Mouse (Mus musculus) neural tube, embryonic 12.5 days (tissue): ENCODE results near the gene Alox5ap. TPM values are rescaled to one million over a fixed set of nuclear protein-coding genes. Genes with fewer than 3 reads are reported as not detected.

Experiments
- ATAC-seq: fragments of 200-750 bp; cut with Nextera tagmentation; 2 replicates; pipeline ENCODE4 v1.8.0; 2017; ENCODE audit warnings: low read depth, mild to moderate bottlenecking, moderate TSS enrichment, moderate library complexity; ENCODE audit not compliant: low FRiP score
- H3K27ac ChIP-seq: fragments of 300-500 bp; sonication (generic); 2 replicates; pipeline ENCODE4 v1.5.1; 2016
- H3K27me3 ChIP-seq: fragments of 300-500 bp; sonication (generic); replicated peaks from 2 replicates; pipeline ENCODE4 v1.6.1; 2016; ENCODE audit warnings: mild to moderate bottlenecking
- H3K36me3 ChIP-seq: fragments of 300-500 bp; sonication (generic); 2 replicates; pipeline ENCODE4 v1.6.1; 2016; ENCODE audit warnings: mild to moderate bottlenecking
- H3K4me1 ChIP-seq: fragments of 300-500 bp; sonication (generic); 2 replicates; pipeline ENCODE4 v1.6.1; 2016
- H3K4me2 ChIP-seq: fragments of 300-500 bp; sonication (generic); replicated peaks from 2 replicates; pipeline ENCODE4 v1.6.1; 2016; ENCODE audit warnings: mild to moderate bottlenecking
- H3K4me3 ChIP-seq: fragments of 300-500 bp; sonication (generic); 2 replicates; pipeline ENCODE4 v1.5.1; 2016
- H3K9ac ChIP-seq: fragments of 300-500 bp; sonication (generic); 2 replicates; pipeline ENCODE4 v1.6.1; 2016; ENCODE audit warnings: mild to moderate bottlenecking
- H3K9me3 ChIP-seq: fragments of 300-500 bp; sonication (generic); 2 replicates; pipeline ENCODE4 v1.6.1; 2016; ENCODE audit warnings: mild to moderate bottlenecking
- WGBS: fragments of 180-500 bp; shearing (Covaris S2); methylation state at CpG from one replicate; pipeline ENCODE4 v1.1.7; 2016; 5-methylcytosine and 5-hydroxymethylcytosine counted together
- polyA plus RNA-seq: library from polyadenylated mRNA; unstranded; fragments of >200 nt; fragmentation: Nextera tagmentation; extraction: Ambion mirVana; gene quantifications from 2 replicates; pipeline ENCODE4 v1.2.1, GENCODE M21; 2016

Gene Alox5ap
- polyA plus RNA-seq, 1 experiment from 2014 or later, result 8.0 TPM

DNA sequence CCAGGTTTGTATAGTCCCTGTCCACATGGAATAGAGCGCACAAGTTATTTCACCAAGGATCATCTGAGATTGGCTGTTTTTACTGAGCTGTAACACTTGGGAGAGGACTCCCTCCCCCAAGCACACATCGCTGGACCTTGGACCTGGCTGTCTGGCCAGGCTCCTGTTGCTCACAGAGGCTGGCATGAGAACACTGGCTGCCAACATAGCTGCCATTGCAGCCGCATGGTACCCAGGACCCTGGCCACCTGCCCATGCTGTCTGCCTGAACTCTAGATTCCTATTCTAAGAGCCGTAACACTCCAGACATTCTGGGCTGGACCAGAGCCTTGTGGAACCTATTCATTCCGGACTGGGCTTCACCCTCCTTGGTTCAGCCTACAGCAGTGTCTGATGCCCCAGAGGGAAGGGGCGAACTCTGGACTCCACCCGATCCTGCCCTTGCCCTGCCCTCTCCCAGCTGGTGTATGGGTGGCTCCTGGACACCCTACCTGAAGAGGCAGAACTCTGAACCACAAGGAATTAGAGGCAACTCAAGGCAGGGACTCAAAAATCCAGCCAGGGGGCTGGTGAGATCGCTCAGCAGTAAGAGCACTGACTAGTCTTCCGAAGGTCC lies 58.5 kb downstream of the Alox5ap start:
- H3K4me1 ChIP-seq, result peaks cover 33% of the 10 kb centered on the region
- H3K4me3 ChIP-seq, result no peak overlapping the region
- no peak overlapping the region for H3K27ac ChIP-seq
- no peak overlapping the region for H3K9ac ChIP-seq
- WGBS, result 91% methylated on average over 9 of the region's 9 CpGs
- no peaks in the 10 kb centered on the region for H3K36me3 ChIP-seq
- H3K27me3 ChIP-seq, result no peaks in the 10 kb centered on the region
- no peak overlapping the region for H3K4me2 ChIP-seq
- no peaks in the 10 kb centered on the region for H3K9me3 ChIP-seq
- no peak for ATAC-seq

DNA sequence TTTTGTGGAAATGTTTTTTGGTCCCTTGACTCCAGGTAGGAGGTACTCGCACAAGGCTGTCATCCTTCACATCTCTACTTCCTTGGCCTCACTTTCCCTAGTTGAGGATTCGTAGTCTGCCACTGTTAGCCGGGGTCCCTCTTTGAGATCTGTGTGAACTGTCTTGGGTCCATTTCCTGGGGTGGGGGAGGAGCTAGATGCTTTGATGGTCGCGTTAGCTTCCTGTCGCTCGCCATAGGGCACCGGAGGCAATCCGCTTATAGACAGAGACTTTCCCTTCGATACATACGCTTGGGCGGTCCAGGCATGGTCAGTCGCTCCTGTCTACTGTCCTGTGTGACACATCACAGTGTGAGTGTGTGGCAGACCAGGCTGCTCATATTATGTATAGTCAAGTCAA lies 60.2 kb downstream of the Alox5ap start:
- Histone ChIP-seq H3K9me3 (no peaks in the 10 kb centered on the region), H3K27ac (no peak overlapping the region), H3K9ac (no peak overlapping the region), H3K4me1 (peaks cover 34% of the 10 kb centered on the region), H3K36me3 (no peaks in the 10 kb centered on the region), H3K4me2 (no peak overlapping the region), H3K4me3 (no peak overlapping the region), H3K27me3 (no peaks in the 10 kb centered on the region)
- ATAC-seq, result no peak
- WGBS, result 84% methylated on average over 13 of the region's 13 CpGs

DNA sequence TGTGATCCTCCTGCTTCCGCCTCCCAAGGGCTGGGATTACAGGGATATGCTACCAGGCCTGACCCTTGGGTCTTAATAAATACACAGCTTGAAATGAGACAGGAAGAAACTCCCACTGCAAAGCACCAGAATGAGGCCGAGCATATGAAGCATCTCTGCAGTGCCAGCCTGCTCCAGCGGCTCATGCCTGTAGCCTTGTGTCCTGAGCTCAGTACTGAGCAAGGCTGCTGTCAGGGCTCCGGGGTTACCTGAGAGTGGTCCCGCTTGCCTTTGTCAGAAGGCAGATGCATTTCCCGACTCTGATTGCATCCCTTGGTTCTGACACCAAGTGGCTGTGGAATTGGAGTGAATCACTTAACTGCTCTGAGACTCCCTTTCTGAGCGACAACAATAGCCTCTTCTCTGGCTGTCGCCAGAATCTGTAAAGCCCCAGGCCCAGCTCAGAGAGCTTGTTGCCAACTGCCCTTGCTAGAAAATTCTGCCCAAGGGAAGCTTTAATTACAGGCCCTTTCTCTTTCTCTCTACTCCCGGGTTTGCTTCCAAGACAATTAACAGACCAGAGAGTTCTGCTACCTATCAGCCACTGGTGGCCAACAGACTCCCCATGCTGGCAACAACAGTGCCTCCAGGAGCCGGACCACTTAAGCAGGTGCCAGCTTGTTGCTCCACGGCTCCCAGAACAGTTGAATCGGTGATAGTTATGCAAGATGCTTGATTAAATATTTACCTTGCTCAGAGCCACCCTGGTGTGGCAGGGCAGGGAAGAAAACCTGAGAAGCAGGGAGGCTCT lies 64.7 kb downstream of the Alox5ap start:
- Histone ChIP-seq H3K4me2 (no peak overlapping the region), H3K27me3 (no peaks in the 10 kb centered on the region), H3K4me3 (no peak overlapping the region), H3K27ac (no peak overlapping the region), H3K36me3 (no peaks in the 10 kb centered on the region), H3K4me1 (peaks cover 6% of the 10 kb centered on the region), H3K9ac (no peak overlapping the region), H3K9me3 (no peaks in the 10 kb centered on the region)
- WGBS, result 47% methylated on average over 12 of the region's 12 CpGs
- no peak for ATAC-seq

DNA sequence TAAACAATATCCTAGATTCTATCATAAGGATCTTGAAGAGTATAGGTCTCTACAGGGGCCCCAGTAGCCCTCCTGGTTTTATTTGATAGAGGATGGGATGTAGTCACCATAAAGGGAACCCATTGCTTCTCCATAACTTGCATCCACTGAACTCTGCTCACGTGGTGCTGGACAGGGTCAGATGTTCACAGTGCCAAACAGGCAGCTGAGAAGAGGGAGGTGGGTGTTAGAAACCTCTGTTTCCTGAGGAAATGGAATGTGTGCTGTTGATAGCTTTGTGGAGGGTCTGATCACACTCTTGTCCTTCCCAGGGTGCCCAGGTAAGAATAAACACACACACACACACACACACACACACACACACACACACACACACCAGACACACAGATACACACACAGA lies 66.0 kb downstream of the Alox5ap start:
- no peaks in the 10 kb centered on the region for H3K36me3 ChIP-seq
- no peak for ATAC-seq
- 59% methylated on average over 1 of the region's 1 CpGs for WGBS
- no peak overlapping the region for H3K9ac ChIP-seq
- no peak overlapping the region for H3K4me2 ChIP-seq
- no peak overlapping the region for H3K4me3 ChIP-seq
- peaks cover 6% of the 10 kb centered on the region for H3K4me1 ChIP-seq
- no peak overlapping the region for H3K27ac ChIP-seq
- H3K27me3 ChIP-seq, result no peaks in the 10 kb centered on the region
- no peaks in the 10 kb centered on the region for H3K9me3 ChIP-seq

DNA sequence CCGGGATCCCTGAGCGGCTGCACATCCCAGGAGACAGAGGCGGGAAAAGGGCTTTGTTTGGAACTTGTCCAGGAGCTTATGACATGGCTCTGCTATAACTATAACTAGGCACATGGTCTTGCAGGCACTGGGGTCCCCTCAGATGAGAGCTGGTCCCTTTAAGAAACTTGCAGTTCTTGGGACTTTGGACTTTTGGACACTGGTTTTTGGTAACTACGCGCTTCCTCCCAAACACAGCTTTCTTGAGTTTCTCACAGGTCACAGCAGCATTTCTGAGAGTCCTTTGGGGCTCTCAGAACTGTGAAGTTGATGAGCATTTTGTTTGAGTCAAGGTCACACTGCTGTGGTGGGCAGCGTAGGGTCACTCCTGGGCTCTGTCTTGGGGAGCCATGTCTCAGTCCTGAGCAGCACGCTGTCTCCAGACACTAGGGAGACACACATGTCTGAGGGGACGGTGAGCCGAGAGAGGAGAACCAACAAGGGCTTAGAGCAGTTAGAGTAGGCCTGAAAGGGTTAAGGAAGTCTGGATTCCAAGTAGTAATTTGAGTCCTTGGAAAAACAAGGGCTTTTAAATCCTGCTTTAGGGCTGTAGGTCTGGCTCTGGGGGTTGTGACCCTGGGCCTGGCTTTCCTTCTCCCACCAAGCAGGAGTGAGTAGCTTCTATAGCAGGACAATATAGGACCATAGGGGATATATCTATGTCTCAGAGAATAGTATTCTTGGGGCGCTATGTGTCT lies 67.0 kb downstream of the Alox5ap start:
- Histone ChIP-seq H3K4me2 (no peak overlapping the region), H3K36me3 (no peaks in the 10 kb centered on the region), H3K4me3 (no peak overlapping the region), H3K9me3 (no peaks in the 10 kb centered on the region), H3K9ac (no peak overlapping the region), H3K4me1 (peaks cover 6% of the 10 kb centered on the region), H3K27ac (no peak overlapping the region), H3K27me3 (no peaks in the 10 kb centered on the region)
- 67% methylated on average over 10 of the region's 10 CpGs for WGBS
- no peak for ATAC-seq

DNA sequence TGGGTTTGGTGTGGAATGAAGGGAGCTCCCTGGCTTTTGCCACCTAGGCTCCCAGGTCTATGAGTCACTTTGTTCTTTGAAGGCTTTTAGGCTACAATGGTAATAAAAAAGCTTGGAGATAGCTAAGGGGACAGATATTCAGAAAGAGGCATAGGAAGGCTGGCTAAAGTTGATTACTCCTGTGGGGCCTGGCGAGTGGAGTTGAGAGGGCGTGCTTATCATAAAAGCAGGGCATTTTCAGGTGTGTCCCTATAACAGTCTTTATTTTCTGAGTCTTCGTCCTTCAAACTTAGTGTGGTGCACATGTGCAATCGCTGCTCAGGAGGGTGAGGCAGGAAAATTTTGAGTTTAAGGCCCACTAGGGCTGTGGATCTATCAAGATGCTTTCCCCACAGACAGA lies 68.2 kb downstream of the Alox5ap start:
- Histone ChIP-seq H3K27me3 (no peaks in the 10 kb centered on the region), H3K36me3 (no peaks in the 10 kb centered on the region), H3K4me1 (peaks cover 6% of the 10 kb centered on the region), H3K9me3 (no peaks in the 10 kb centered on the region), H3K4me2 (no peak overlapping the region), H3K27ac (no peak overlapping the region), H3K9ac (no peak overlapping the region), H3K4me3 (no peak overlapping the region)
- no peak for ATAC-seq
- WGBS, result 90% methylated on average over 4 of the region's 4 CpGs

DNA sequence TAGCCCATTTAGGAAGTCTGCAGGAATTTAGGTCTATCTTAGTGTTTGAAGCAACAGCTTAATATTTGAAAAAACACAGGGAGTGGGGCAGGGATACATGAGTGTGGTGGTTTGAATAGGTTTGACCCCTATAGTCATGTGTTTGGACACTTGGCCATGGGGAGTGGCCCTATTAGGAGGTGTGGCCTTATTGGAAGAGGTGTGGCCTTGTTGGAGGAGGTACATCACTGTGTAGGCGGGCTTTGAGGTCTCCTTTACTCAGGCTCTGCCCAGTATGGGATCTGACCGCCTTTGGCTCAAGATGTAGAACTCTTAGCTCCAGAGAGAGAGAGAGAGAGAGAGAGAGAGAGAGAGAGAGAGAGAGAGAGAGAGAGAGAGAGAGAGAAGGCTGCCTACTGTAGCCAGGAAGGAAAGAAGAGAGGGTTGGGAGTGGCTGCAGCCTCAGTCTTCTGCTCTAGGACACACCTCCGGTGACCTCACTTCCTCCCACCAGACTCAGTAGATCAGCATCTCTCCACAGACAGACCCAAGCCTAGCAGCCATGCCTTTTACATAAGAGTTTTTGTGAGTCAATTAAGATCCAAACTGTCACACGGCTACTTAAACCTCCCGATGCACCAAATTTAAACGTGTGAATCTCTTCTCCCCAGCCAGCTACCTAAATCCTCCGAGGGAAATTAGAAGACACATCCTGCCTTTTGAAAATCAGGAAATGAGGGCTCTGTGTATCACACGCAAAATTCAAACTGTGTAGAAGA lies 69.6 kb downstream of the Alox5ap start:
- Histone ChIP-seq H3K27ac (no peak overlapping the region), H3K4me3 (no peak overlapping the region), H3K27me3 (no peaks in the 10 kb centered on the region), H3K4me1 (peaks cover 5% of the 10 kb centered on the region), H3K9ac (no peak overlapping the region), H3K36me3 (no peaks in the 10 kb centered on the region), H3K4me2 (no peak overlapping the region), H3K9me3 (no peaks in the 10 kb centered on the region)
- 90% methylated on average over 8 of the region's 8 CpGs for WGBS
- ATAC-seq, result no peak

DNA sequence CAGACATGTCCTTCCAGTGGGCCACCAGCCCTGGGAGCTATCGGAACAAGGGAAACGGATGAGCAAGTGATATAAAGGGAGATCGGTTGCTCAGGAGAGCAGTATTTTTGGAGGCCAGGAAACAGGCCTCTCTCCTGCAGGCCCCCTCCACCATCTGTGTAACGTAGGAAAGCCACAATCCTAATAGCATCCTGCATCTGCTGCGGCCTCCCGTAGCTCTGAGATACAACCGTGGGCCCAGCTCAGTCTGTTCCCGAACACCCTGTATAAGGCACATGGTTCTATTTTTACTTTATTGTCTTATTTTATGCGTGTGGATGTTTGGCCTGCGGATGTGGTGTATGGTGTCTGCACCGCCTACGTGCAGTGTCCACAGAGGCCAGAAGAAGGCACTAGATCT lies 70.4 kb downstream of the Alox5ap start:
- H3K9ac ChIP-seq, result no peak overlapping the region
- no peak overlapping the region for H3K4me3 ChIP-seq
- ATAC-seq, result no peak
- no peaks in the 10 kb centered on the region; the same call in 1 of the 2 replicates for H3K4me1 ChIP-seq
- WGBS, result 89% methylated on average over 12 of the region's 12 CpGs
- no peaks in the 10 kb centered on the region for H3K27me3 ChIP-seq
- no peak overlapping the region for H3K4me2 ChIP-seq
- no peak overlapping the region for H3K27ac ChIP-seq
- H3K9me3 ChIP-seq, result no peaks in the 10 kb centered on the region
- no peaks in the 10 kb centered on the region for H3K36me3 ChIP-seq

DNA sequence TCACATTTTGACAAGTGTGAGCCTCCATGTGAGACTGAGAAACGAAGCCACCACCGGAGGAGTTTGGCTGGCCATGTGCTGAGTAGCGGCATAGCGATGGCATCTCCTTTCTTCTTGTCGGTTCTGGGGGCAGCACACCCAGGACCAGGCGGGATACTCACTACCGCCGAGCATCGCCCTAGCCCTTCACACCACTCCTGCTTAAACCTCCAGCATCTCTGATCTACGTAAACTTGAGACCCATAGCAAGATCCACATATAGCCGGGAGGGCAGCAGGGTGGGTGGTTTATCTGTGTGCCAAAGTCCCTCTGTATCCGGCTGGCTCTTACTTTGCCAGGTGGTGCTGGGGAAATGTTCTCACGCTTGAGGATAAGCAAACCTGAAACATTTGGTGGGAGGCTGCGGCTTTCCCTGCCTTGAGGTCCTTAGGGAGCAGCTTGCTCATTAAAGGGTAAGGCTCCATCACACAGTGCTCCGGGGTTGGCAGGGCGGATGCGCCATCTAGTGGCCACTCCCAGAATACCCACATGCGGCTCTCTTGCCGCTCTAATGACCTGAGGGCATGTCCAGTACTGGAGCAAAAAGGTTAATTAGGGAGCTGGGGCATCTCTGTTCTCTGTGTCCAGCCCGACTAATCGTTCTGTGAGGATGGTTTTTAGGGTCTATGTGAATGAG lies 71.1 kb downstream of the Alox5ap start:
- no peak overlapping the region for H3K9ac ChIP-seq
- 45% methylated on average over 21 of the region's 21 CpGs for WGBS
- no peaks in the 10 kb centered on the region for H3K9me3 ChIP-seq
- ATAC-seq, result peak; percentile 81
- H3K4me2 ChIP-seq, result no peak overlapping the region
- no peak overlapping the region for H3K27ac ChIP-seq
- H3K27me3 ChIP-seq, result no peaks in the 10 kb centered on the region
- no peaks in the 10 kb centered on the region; the same call in 1 of the 2 replicates for H3K4me1 ChIP-seq
- no peaks in the 10 kb centered on the region for H3K36me3 ChIP-seq
- H3K4me3 ChIP-seq, result no peak overlapping the region

DNA sequence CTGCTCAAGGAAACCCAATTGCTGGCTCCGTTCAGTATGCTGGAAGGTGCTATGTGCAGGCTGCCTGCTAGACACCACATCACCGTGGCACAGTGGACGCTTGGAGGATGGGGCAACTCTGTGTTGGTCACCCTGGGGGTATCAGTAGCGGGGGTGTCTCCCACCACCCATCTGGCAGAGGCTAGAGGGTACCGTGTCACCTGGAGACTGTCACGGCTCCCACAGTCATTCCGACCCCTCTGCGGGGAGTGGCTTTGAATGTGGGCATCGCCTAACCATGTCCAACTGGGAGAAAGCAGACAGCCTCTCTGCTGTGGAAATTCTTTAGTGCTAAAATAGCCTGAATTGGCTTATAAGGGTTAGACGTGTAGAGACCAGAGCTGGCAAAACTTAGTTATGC lies 72.6 kb downstream of the Alox5ap start:
- no peak overlapping the region for H3K9ac ChIP-seq
- H3K4me1 ChIP-seq, result no peaks in the 10 kb centered on the region; the same call in 1 of the 2 replicates
- no peak overlapping the region for H3K4me2 ChIP-seq
- H3K4me3 ChIP-seq, result no peak overlapping the region
- no peak for ATAC-seq
- no peaks in the 10 kb centered on the region for H3K27me3 ChIP-seq
- WGBS, result 85% methylated on average over 10 of the region's 10 CpGs
- no peaks in the 10 kb centered on the region for H3K36me3 ChIP-seq
- no peak overlapping the region for H3K27ac ChIP-seq
- no peaks in the 10 kb centered on the region for H3K9me3 ChIP-seq
